Mouse (Mus musculus) adrenal gland, adult 2 months (tissue): ENCODE data around the gene Zfp784. TPM values are rescaled to one million over a fixed set of nuclear protein-coding genes. Genes with fewer than 3 reads are reported as not detected.
A peak's percentile ranks its signal among the peaks of the same experiment; 100 is the strongest.
"Not testable (repeated sequence)": the region's sequence is repeated elsewhere in the genome, so short reads cannot be mapped to it uniquely, and the experiment has no call there.

Source experiments
- DNase-seq: peaks from one replicate; pipeline ENCODE4 v3.0.0; 2021
- polyA plus RNA-seq: library from polyadenylated mRNA; depleted of rRNA; stranded (reverse); fragments of >200 nt; gene quantifications from 2 replicates; pipeline ENCODE4 v1.2.3, GENCODE M21; 2012
- total RNA-seq, 2 experiments: library from RNA; stranded (reverse); gene quantifications; 2 replicates each; pipeline ENCODE4 v1.2.3; 2021

The Zfp784 gene
- total and polyA plus RNA-seq, 3 experiments, result 4.4 to 7.2 (median 5.1) TPM

DNA sequence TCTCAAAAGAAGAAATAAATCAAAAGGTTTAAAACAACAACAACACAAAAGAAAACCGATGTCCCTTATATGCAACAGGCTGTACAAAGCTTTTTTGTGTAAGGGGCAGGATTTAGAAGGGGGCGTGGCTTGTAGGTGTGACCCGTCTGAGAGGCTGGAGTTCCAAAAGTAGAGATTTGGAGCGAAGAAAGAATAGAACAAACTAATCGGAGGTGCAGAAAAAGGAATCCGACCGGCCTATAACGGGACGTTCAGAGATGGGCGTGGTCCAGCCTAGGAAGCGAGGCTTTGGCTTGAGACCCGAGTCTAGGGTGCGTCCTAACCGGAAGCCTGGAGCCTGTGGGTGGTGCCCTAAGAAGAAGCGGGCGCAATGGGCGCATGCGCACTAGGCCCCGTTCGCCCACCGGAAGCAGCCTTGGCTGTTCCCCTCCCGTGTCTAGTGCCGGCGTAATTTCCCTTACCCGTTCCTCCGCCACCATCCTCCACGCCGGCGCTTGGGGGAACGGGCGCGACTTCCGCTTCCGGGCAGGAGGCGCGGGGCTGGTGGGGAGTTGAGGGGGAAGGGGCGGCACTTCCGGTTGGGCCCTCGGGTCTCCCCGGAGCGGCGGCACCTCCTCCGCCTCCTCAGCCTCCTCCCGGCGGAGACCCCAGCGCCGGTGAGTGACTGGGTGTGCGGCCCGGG lies 18.1 kb downstream of the Zfp784 start, which contains the start of the genes Zfp865 and Ccdc106:
Zfp865 (plus strand) TSS at position 377 of the 682 bp plus-strand sequence.
Ccdc106 (plus strand) TSS at position 554 of the 682 bp plus-strand sequence.
- peak; percentile 100 for DNase-seq

- DNase-seq, result not testable (repeated sequence)
These were observed 18.7 kb downstream of the Zfp784 start for GRCm38 (mm10) chr7:5019576-5019975.

GRCm38 (mm10) chr7:5017931-5018330 lies 20.3 kb downstream of the Zfp784 start:
- no peak for DNase-seq

DNA sequence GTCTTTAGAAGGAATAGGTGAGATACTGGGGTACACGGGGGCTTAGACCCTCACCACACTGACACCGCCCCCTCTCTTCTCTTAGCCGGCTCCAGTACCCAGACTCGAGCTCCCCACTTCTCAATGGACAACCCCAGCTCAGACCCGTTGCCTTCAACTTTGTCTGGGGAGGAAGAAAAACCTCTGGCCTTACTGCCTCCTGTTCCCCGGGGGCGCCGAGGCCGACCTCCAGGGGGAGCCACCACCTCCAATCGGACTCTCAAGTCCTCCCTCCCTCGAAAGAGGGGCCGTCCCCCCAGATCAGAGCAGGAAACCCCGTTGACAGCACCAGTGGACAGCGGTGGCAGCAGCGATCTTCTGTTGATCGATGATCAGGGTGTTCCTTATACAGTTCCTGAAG lies 20.9 kb downstream of the Zfp784 start:
- DNase-seq, result no peak

GRCm38 (mm10) chr7:5016920-5017319 lies 21.3 kb downstream of the Zfp784 start:
- DNase-seq, result no peak

DNA sequence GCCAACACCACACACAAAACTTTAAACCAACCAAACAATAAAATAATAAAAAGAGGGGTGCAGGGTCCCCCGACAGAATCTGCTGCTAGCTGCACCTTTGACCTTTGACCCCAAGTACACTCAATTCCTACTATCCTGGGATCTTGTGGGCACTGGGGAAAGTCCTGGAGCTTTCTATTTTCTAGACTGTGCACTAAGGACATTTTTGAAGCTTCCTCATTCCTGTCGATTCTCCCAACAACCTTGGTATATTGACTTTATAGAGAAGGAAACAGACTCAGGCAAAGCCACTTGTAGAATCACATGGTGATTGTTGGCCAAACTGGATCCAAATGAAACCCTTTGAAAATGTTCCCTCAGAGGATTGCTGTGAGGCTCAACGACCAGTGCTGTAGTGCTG lies 22.2 kb downstream of the Zfp784 start:
- DNase-seq, result no peak

GRCm38 (mm10) chr7:5015118-5016001 lies 22.9 kb downstream of the Zfp784 start, which contains the start of gene Gm44973:
Gene Gm44973, plus strand, starts transcription at chr7:5015496.
- DNase-seq, result peak; percentile 98

GRCm38 (mm10) chr7:5014251-5015117 lies 23.8 kb downstream of the Zfp784 start, which contains the start of the genes Zfp524 and Fiz1:
Gene Zfp524, plus strand, starts transcription at chr7:5014415.
Gene Fiz1, minus strand, starts transcription at chr7:5014697.
- DNase-seq, result peak; percentile 98

GRCm38 (mm10) chr7:5012681-5013513 lies 25.3 kb downstream of the Zfp784 start:
- DNase-seq, result no peak

DNA sequence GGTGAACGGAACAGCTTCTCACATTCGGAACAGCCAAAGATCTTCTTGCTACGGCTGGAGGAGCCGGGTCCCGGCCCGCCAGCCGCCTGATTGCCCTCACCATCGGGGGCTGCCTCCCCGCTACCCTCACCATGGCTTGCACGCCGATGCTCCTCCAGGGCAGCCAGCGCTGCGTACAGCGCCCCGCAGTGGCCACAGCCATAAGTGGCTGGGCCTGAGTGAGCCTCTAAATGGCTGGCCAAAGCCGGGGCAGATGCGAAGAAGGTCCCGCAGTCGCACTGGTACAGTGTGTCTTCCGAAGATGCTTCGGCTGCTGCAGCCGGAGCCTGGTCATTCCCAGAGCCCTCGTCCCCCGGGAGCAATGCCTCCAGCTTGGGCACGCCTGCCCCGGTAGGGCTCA lies 30.0 kb downstream of the Zfp784 start:
- DNase-seq, result no peak

GRCm38 (mm10) chr7:5002876-5003275 lies 35.4 kb downstream of the Zfp784 start:
- not testable (repeated sequence) for DNase-seq

GRCm38 (mm10) chr7:4999876-5000275 lies 38.4 kb downstream of the Zfp784 start:
- no peak for DNase-seq

- no peak for DNase-seq
These were observed 41.3 kb downstream of the Zfp784 start for GRCm38 (mm10) chr7:4996934-4997333.

DNA sequence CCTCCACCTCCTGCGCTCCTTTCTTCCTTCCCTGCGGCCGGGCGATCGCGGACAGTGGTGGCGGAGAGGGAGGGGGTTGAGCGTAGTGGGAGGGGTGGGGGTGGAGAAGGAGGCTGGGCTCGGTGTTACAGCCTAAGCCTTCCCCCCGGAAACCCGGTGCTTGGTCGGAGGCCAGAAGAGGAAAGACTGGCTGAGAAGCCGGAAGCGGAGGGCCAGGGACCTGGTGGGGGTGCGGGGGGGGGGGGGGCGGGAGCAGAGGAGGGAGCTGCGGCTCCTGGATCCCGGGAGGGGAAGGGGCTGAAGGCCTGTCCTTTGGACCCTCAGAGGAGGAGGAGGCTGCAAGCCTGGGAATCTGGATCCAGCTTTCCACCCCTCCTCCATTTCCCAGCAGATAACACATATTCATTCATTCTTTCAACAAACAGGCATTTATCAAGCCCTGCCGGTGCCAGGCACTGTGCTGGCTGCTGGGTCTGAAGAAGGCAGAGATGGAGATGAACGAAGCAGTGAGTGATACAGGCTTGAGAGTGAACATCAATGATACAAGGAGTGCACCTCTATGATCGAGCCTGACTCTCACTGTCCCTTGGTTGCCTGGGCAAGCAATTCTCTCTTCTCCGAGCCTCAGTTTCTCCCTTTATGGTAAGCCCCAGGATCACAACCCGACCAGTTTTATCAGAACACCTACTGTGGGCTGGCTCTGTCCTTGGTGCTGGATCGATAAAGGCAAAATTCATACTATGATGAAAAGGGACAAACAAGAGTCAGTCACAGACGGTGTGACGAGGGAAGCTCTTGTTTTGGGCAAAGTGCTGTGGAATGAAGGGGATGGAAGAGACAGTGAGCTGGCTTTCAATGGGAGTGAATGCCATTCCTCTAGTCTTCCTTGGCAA lies 42.0 kb downstream of the Zfp784 start, which contains the start of gene Zfp579:
Zfp579 (minus strand) TSS at position 156 of the 893 bp plus-strand sequence.
- peak; percentile 96 for DNase-seq

GRCm38 (mm10) chr7:4995268-4996002 lies 42.8 kb downstream of the Zfp784 start:
- DNase-seq, result no peak

DNA sequence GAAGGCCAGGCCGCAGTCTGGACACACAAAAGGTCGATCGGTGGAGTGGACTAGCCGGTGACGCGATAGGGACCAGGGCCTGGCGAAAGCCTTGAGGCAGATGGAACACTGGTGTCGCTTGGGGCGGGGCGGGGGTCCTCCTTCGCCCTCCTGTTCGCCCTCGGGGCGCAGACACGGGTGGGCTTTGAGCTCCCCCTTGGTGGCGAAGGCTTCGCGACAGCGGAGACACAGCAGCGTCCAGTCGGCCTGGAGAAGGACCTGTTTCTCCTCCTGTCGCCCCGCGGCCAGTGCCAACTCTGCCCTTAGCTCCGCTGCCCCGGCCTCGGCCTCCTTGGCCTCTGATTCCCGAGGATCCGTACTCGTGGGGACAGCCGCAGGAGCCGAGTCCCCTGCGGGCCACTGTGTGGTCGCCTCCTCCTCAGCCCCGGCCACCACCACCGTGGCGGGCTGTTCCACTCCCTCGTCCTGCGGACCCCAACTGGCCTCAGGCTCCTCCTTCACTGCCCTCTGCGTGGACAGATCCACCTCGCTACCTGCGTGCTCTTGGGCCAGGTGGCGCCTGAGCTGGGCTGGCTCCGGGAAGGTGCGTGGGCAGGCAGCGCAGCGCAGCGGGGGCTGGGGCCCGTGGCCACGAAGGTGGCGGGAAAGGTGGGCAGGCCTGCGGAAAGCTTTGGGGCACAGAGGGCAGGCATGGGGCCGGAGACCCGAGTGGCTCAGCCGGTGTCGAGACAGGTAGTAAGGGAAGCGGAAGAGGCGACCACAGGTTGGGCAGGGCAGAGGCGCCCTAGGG lies 44.1 kb downstream of the Zfp784 start:
- DNase-seq, result no peak

DNA sequence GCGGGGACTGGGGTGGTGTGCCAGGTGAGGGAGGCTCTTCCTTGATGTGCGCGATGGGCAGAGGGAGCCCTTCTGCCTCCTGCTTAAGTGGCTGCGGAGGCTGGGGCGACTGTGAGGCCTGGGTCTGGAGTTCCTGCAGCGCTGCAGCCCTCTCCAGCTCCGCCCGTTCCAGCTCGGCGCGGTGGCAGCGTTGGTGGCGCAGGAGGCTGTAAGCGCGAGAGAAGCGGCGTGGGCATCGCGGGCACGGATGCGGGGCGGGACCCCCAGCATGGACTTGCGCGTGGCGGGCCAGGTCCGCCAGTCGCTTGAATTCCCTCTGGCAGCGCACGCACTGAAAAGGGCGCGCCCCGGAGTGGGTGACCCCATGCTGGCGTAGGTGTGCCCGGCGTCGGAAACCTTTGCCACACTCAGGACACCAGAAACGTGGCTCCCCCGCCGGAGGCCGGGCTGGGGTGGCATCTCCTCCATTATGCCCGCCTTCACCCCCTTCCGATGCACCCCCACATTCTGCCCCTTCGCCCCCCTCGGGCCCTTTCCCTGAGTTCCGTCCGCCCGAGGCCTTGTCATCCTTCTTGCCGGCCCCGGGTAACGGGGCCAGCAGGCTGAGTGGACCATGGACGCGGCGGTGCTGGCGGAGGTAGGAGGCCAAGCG lies 44.8 kb downstream of the Zfp784 start:
- no peak for DNase-seq

DNA sequence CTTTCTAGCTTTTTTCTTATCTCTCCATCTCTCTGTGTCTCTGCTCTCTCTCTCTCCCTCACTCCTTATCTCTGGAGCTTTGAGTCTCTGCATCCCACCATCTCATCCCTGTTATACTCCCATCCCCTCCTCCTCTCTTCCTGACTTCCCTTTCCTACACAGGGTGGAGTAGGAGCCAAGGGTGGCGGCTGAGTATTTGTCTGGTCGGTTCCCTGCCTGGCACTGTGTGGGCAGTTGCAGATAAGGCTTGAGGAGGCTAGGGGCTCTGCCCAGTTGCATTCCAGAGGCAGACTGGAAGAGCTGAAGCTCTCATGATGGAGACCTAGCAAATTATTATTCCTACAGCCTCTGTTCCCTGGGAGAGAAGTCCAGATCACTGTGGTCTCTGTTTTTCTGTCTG lies 50.0 kb downstream of the Zfp784 start:
- DNase-seq, result no peak
